18 mouse cellular contexts compared by ENCODE assay signal in the genomic region with DNA sequence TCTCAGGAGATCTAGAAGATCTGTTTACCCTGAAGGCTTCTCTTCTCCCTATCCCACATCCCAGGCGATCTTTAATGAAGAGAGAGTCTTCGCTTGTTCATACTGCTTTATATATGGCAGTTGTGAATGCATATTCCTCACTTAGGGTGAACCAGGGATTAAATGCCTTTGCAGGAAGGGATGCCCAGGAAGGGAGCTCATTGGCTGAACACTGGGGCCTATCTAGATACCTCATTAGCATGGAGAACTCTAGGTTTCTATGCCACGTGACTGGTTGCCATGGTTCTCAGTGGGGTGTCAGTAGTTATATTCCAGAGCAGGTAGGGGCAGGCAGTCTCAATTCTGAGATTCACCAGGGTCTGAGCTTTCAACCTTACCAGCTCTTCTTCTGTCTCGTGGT. TPM values are rescaled to one million over a fixed set of nuclear protein-coding genes. Genes with fewer than 3 reads are reported as not detected.
DNase-seq lines count a peak whose midpoint lies in the region; ATAC-seq lines count a peak whose summit lies in the region.
"Had no signal": no experiment of that assay in that cellular context is flagged by ENCODE, and none has a peak within 500 bp of the region (broad histone marks: within the 10 kb centered on the region; RNA-seq: fewer than 3 reads in every experiment).

No protein-coding gene starts in this region.

- ATAC-seq in hindbrain, embryonic 14.5 days (ENCODE audit: low FRiP score): no peak
- 0 out of 2 replicates have a peak, but pooled peaks have one; percentile 6 for ATAC-seq in forebrain, embryonic 15.5 days (replicated peaks)
- no peak for ATAC-seq in midbrain, embryonic 11.5 days (ENCODE audit: low FRiP score)
- ATAC-seq in neural tube, embryonic 14.5 days (ENCODE audit: low read depth): no peak
- ATAC-seq in megakaryocyte, adult 5-6 weeks (ENCODE audit: poor library complexity, severe bottlenecking): no peak

- H3K9me3 ChIP-seq in hindbrain, embryonic 10.5 days: no peaks in the 10 kb centered on the region
- no peaks in the 10 kb centered on the region for H3K9me3 ChIP-seq in hindbrain, embryonic 14.5 days (ENCODE audit: control insufficient read depth, low read length)
- H3K9me3 ChIP-seq in forebrain, embryonic 15.5 days: no peaks in the 10 kb centered on the region
- H3K9me3 ChIP-seq in midbrain, embryonic 11.5 days (ENCODE audit: control insufficient read depth, low read length): peaks cover 6% of the 10 kb centered on the region; the same call in 1 of the 2 replicates
- H3K9me3 ChIP-seq in neural tube, embryonic 14.5 days (ENCODE audit: control insufficient read depth, low read length): no peaks in the 10 kb centered on the region
- H3K9me3 ChIP-seq: heart, embryonic 15.5 days had no signal

- no peak overlapping the region for H3K4me3 ChIP-seq in hindbrain, embryonic 10.5 days
- no peak overlapping the region for H3K4me3 ChIP-seq in hindbrain, embryonic 14.5 days (replicated peaks; ENCODE audit: low read length)
- H3K4me3 ChIP-seq in forebrain, embryonic 15.5 days: no peak overlapping the region
- no peak overlapping the region for H3K4me3 ChIP-seq in midbrain, embryonic 11.5 days (ENCODE audit: low read depth, low read length)
- no peak overlapping the region for H3K4me3 ChIP-seq in neural tube, embryonic 14.5 days (ENCODE audit: low read depth, low read length)
- H3K4me3 ChIP-seq: heart, embryonic 15.5 days had no signal

- H3K36me3 ChIP-seq in hindbrain, embryonic 10.5 days: peaks cover 17% of the 10 kb centered on the region
- no peaks in the 10 kb centered on the region for H3K36me3 ChIP-seq in hindbrain, embryonic 14.5 days (replicated peaks; ENCODE audit: control insufficient read depth, insufficient read depth)
- H3K36me3 ChIP-seq in forebrain, embryonic 15.5 days: no peaks in the 10 kb centered on the region
- no peaks in the 10 kb centered on the region for H3K36me3 ChIP-seq in midbrain, embryonic 11.5 days (ENCODE audit: control insufficient read depth, insufficient read depth, low read length)
- H3K36me3 ChIP-seq in neural tube, embryonic 14.5 days (ENCODE audit: control insufficient read depth, insufficient read depth, low read length): no peaks in the 10 kb centered on the region
- H3K36me3 ChIP-seq: heart, embryonic 15.5 days had no signal

- peak overlapping the region; percentile 76 for H3K27ac ChIP-seq in hindbrain, embryonic 10.5 days
- H3K27ac ChIP-seq in hindbrain, embryonic 14.5 days: no peak overlapping the region
- H3K27ac ChIP-seq in forebrain, embryonic 15.5 days (replicated peaks): peak overlapping the region; percentile 39; the same call in 1 of the 2 replicates
- H3K27ac ChIP-seq in midbrain, embryonic 11.5 days (ENCODE audit: low read depth, low read length): no peak overlapping the region
- peak overlapping the region; percentile 22; the same call in 1 of the 2 replicates for H3K27ac ChIP-seq in neural tube, embryonic 14.5 days (ENCODE audit: low read depth, low read length)
- H3K27ac ChIP-seq: heart, embryonic 15.5 days had no signal

- no peak overlapping the region for H3K4me2 ChIP-seq in hindbrain, embryonic 14.5 days (replicated peaks)
- no peak overlapping the region for H3K4me2 ChIP-seq in forebrain, embryonic 15.5 days (replicated peaks)
- no peak overlapping the region for H3K4me2 ChIP-seq in midbrain, embryonic 11.5 days
- H3K4me2 ChIP-seq in neural tube, embryonic 14.5 days (ENCODE audit: low read depth, low read length): no peak overlapping the region
- H3K4me2 ChIP-seq: heart, embryonic 15.5 days had no signal

- WGBS in hindbrain, embryonic 10.5 days: 74% methylated on average over 4 of the region's 4 CpGs
- 61% methylated on average over 4 of the region's 4 CpGs for WGBS in hindbrain, embryonic 14.5 days
- 66% methylated on average over 4 of the region's 4 CpGs for WGBS in forebrain, embryonic 15.5 days
- WGBS in midbrain, embryonic 11.5 days: 74% methylated on average over 4 of the region's 4 CpGs
- 58% methylated on average over 4 of the region's 4 CpGs for WGBS in neural tube, embryonic 14.5 days

- H3K27me3 ChIP-seq in hindbrain, embryonic 10.5 days (ENCODE audit: insufficient read depth, poor library complexity, severe bottlenecking): no peaks in the 10 kb centered on the region
- no peaks in the 10 kb centered on the region for H3K27me3 ChIP-seq in hindbrain, embryonic 14.5 days (ENCODE audit: control insufficient read depth, insufficient read depth, low read length)
- no peaks in the 10 kb centered on the region for H3K27me3 ChIP-seq in forebrain, embryonic 15.5 days
- no peaks in the 10 kb centered on the region; the same call in 1 of the 2 replicates for H3K27me3 ChIP-seq in midbrain, embryonic 11.5 days (ENCODE audit: control insufficient read depth, insufficient read depth, low read length)
- H3K27me3 ChIP-seq in neural tube, embryonic 14.5 days (ENCODE audit: control insufficient read depth, insufficient read depth, low read length): no peaks in the 10 kb centered on the region
- H3K27me3 ChIP-seq: heart, embryonic 15.5 days had no signal

- H3K4me1 ChIP-seq in hindbrain, embryonic 10.5 days (replicated peaks): peaks cover 67% of the 10 kb centered on the region
- peaks cover 31% of the 10 kb centered on the region for H3K4me1 ChIP-seq in hindbrain, embryonic 14.5 days (replicated peaks; ENCODE audit: control insufficient read depth, insufficient read depth, low read length)
- peaks cover 32% of the 10 kb centered on the region for H3K4me1 ChIP-seq in forebrain, embryonic 15.5 days
- peaks cover 32% of the 10 kb centered on the region for H3K4me1 ChIP-seq in midbrain, embryonic 11.5 days (ENCODE audit: control insufficient read depth, insufficient read depth, low read length)
- H3K4me1 ChIP-seq in neural tube, embryonic 14.5 days (ENCODE audit: control insufficient read depth, insufficient read depth, low read length): peaks cover 28% of the 10 kb centered on the region

- DNase-seq in hindbrain, embryonic 10.5 days (ENCODE audit: low spot score): no peak
- DNase-seq in hindbrain, embryonic 14.5 days (ENCODE audit: low spot score): no peak
- peak; percentile 79 for DNase-seq in midbrain, embryonic 11.5 days (ENCODE audit: low spot score, missing footprints)
- no peak for DNase-seq in cerebellum, postnatal 25 days
- DNase-seq: adrenal gland, postnatal 10 days; B cell, adult 2 months; cerebellum, adult 11-12 months; cerebellum, postnatal 36 days; kidney, adult 18-20 months; kidney, postnatal 14 days; layer of hippocampus, adult 9-11 months; lung, postnatal 10 days; thymus, postnatal 36 days had no signal

- H3K9ac ChIP-seq in hindbrain, embryonic 14.5 days: no peak overlapping the region
- H3K9ac ChIP-seq in forebrain, embryonic 15.5 days (replicated peaks): no peak overlapping the region
- no peak overlapping the region for H3K9ac ChIP-seq in midbrain, embryonic 11.5 days (ENCODE audit: low read length)
- H3K9ac ChIP-seq in neural tube, embryonic 14.5 days (replicated peaks; ENCODE audit: low read depth, low read length): no peak overlapping the region
- H3K9ac ChIP-seq: heart, embryonic 15.5 days had no signal

RNA-seq across cellular contexts. Expression of a gene that starts 17.1 kb away (rescaled TPM):
- 19.2 and 22.3 TPM in 2 replicates for polyA plus RNA-seq in hindbrain, embryonic 10.5 days (2016; fragmentation: Nextera tagmentation; extraction: Ambion mirVana)
- polyA plus RNA-seq in hindbrain, embryonic 14.5 days (2014; fragmentation: Nextera tagmentation; extraction: Ambion mirVana): 10.3 and 11.1 TPM in 2 replicates
- polyA plus RNA-seq in forebrain, embryonic 15.5 days (2015; fragmentation: Nextera tagmentation; extraction: Ambion mirVana): 23.7 and 23.8 TPM in 2 replicates
- polyA plus RNA-seq in midbrain, embryonic 11.5 days (2014; fragmentation: Nextera tagmentation; extraction: Ambion mirVana): 28.4 and 29.4 TPM in 2 replicates
- polyA plus RNA-seq in neural tube, embryonic 14.5 days (2014; fragmentation: Nextera tagmentation; extraction: Ambion mirVana): 8.7 and 10.8 TPM in 2 replicates
- not detected in 2 replicates for total RNA-seq in megakaryocyte, adult 5-6 weeks (2015)
- total RNA-seq in megakaryocyte, adult 5-6 weeks (2017): not detected in 2 replicates
- total RNA-seq: neutrophil, adult 5-6 weeks had no signal

Comparison
In these comparisons a context has a peak if more than half of its experiments do, and no peak if none do; other contexts are left out.
1. H3K27ac ChIP-seq: peak in hindbrain, embryonic 10.5 days (single experiment), forebrain, embryonic 15.5 days (single experiment) and neural tube, embryonic 14.5 days (single experiment); none in hindbrain, embryonic 14.5 days (single experiment) and midbrain, embryonic 11.5 days (single experiment).